Mouse (Mus musculus): ENCODE measurements at regions not wholly inside any gene's neighbourhood (a gene's known extent, or its start where the extent isn't known, plus 50 kb on each side); places are given as distances from the start of the nearest gene placed in this dataset.

DNA sequence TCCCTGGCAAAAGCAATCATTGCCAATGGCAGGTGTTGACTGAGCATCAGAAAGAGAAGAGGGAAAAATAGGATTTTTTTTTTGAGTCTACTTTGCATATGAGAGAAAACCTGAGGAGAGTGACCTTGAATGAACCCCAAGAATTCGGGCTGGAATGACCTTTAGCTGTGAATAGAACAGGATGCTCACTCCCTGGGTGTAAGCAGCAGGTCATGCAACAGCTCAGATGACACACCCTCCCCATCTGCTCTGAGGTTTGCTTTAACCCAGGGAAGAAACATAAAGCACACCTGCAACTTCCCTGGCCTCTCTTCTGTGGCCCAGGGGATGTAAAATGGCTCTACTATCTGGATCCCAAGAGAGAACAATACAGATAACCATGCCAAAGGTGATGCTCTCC is 307.9 kb downstream of the Abcc12 start:
- TF ChIP-seq GATA1 (IDR thresholded peaks at IDR 0.05; ENCODE audit: borderline replicate concordance, low read length) = no peak
- TF ChIP-seq FLI1 (IDR thresholded peaks at IDR 0.05; ENCODE audit: low read length) = no peak
